Mouse (Mus musculus): Measurements from ENCODE around the gene Sema3f. TPM values are rescaled to one million over a fixed set of nuclear protein-coding genes. Genes with fewer than 3 reads are reported as not detected.
A peak's percentile ranks its signal among the peaks of the same experiment; 100 is the strongest.

Gene Sema3f
- total and polyA plus RNA-seq, 2 experiments from 2014 or later: 2.7 to 59.5 TPM

DNA sequence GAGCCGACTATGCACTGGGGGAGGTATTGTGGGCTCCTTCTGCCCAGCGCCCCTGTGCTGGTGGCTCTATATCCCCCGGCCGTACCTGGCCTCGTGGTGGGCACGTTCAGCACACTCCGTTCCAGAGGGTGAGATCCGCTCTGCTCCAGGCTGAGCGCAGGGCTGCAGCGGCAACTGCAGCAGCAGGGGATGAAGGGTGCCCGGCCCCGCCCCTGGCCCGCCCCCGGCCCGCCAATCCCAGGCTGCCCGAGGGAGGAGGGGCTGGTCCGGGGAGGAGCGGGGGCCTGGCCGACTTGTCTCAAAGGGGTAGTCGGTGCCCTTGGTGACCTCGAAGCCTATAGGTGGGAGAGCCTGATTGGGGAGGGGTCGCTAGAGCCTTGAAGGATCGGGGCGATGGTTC lies 43.1 kb downstream of the Sema3f start:
- peak overlapping the region; percentile 42 for H3K4me3 ChIP-seq (ENCODE audit: low read depth, low read length)
- no peak overlapping the region for H3K27ac ChIP-seq (ENCODE audit: low read depth)
- peak; percentile 86 for ATAC-seq (ENCODE audit: insufficient read depth, low read depth)
- no peaks in the 10 kb centered on the region for H3K9me3 ChIP-seq (replicated peaks; ENCODE audit: control insufficient read depth, low read length)
- peaks cover 16% of the 10 kb centered on the region; the same call in 1 of the 2 replicates for H3K27me3 ChIP-seq (ENCODE audit: control insufficient read depth, insufficient read depth, low read length)
- no peaks in the 10 kb centered on the region for H3K36me3 ChIP-seq (replicated peaks; ENCODE audit: control insufficient read depth, insufficient read depth, low read length)
- DNase-seq (ENCODE audit: low spot score): peak; percentile 63
- peak overlapping the region; percentile 41 for H3K9ac ChIP-seq (replicated peaks; ENCODE audit: low read depth, low read length)
- TF ChIP-seq CTCF (IDR thresholded peaks at IDR 0.05; ENCODE audit: low read depth) (no peak), EP300 (IDR thresholded peaks at IDR 0.05; ENCODE audit: low read depth) (no peak)
- WGBS: 1% methylated on average over 24 of the region's 24 CpGs
- H3K4me2 ChIP-seq (ENCODE audit: low read depth, low read length): peak overlapping the region; percentile 86
- H3K4me1 ChIP-seq (ENCODE audit: control insufficient read depth, insufficient read depth): peaks cover 21% of the 10 kb centered on the region

GRCm38 (mm10) chr9:107666751-107667205 lies 43.5 kb downstream of the Sema3f start:
- no peak overlapping the region for H3K27ac ChIP-seq (ENCODE audit: low read depth)

GRCm38 (mm10) chr9:107665308-107665707 lies 45.0 kb downstream of the Sema3f start:
- Histone ChIP-seq H3K36me3 (replicated peaks; ENCODE audit: control insufficient read depth, insufficient read depth, low read length) (no peaks in the 10 kb centered on the region), H3K4me2 (ENCODE audit: low read depth, low read length) (no peak overlapping the region), H3K9ac (replicated peaks; ENCODE audit: low read depth, low read length) (no peak overlapping the region), H3K9me3 (replicated peaks; ENCODE audit: control insufficient read depth, low read length) (no peaks in the 10 kb centered on the region), H3K4me1 (ENCODE audit: control insufficient read depth, insufficient read depth) (peaks cover 21% of the 10 kb centered on the region), H3K4me3 (ENCODE audit: low read depth, low read length) (no peak overlapping the region), H3K27me3 (ENCODE audit: control insufficient read depth, insufficient read depth, low read length) (peaks cover 16% of the 10 kb centered on the region; the same call in 1 of the 2 replicates), H3K27ac (ENCODE audit: low read depth) (no peak overlapping the region)
- TF ChIP-seq EP300 (IDR thresholded peaks at IDR 0.05; ENCODE audit: low read depth): no peak
- TF ChIP-seq CTCF (IDR thresholded peaks at IDR 0.05; ENCODE audit: low read depth): no peak
- no peak for DNase-seq (ENCODE audit: low spot score)
- 85% methylated on average over 7 of the region's 7 CpGs for WGBS
- ATAC-seq (ENCODE audit: insufficient read depth, low read depth): no peak

More at GRCm38 (mm10) chr9:107666751-107667205, 43.5 kb downstream of the Sema3f start:
- H3K4me1 ChIP-seq (ENCODE audit: control insufficient read depth, insufficient read depth): peaks cover 21% of the 10 kb centered on the region
- WGBS: 1% methylated on average over 30 of the region's 30 CpGs
- H3K4me3 ChIP-seq (ENCODE audit: low read depth, low read length): peak overlapping the region; percentile 42
- no peaks in the 10 kb centered on the region for H3K9me3 ChIP-seq (replicated peaks; ENCODE audit: control insufficient read depth, low read length)
- H3K4me2 ChIP-seq (ENCODE audit: low read depth, low read length): peak overlapping the region; percentile 86
- peak; percentile 21 for ATAC-seq (ENCODE audit: insufficient read depth, low read depth)
- DNase-seq (ENCODE audit: low spot score): peak; percentile 24
- peaks cover 16% of the 10 kb centered on the region; the same call in 1 of the 2 replicates for H3K27me3 ChIP-seq (ENCODE audit: control insufficient read depth, insufficient read depth, low read length)
- TF ChIP-seq CTCF (IDR thresholded peaks at IDR 0.05; ENCODE audit: low read depth): no peak
- no peaks in the 10 kb centered on the region for H3K36me3 ChIP-seq (replicated peaks; ENCODE audit: control insufficient read depth, insufficient read depth, low read length)
- H3K9ac ChIP-seq (replicated peaks; ENCODE audit: low read depth, low read length): peak overlapping the region; percentile 41

DNA sequence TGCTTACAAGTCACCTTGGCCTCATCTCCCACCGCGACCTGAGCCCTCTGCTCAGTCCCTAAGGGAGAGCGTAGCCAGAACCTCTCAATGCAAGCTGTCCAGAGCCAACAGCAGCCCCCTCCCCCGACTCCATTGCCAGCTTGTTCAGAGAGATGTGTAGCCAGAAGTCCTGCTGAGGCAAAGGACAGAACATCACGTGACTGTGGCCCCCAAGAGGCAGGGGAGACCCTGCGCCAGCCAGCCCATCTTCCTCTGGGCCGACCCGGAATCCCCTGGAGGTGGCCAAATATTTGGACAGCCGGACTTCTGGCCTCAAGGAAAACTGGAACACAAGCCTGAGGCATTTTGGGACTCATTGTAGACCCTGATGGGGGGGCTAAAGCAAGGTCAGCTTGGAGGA lies 46.8 kb downstream of the Sema3f start:
- no peak for ATAC-seq (ENCODE audit: insufficient read depth, low read depth)
- Histone ChIP-seq H3K27ac (ENCODE audit: low read depth) (no peak overlapping the region), H3K27me3 (ENCODE audit: control insufficient read depth, insufficient read depth, low read length) (peaks cover 16% of the 10 kb centered on the region; the same call in 1 of the 2 replicates), H3K9me3 (replicated peaks; ENCODE audit: control insufficient read depth, low read length) (no peaks in the 10 kb centered on the region), H3K9ac (replicated peaks; ENCODE audit: low read depth, low read length) (no peak overlapping the region), H3K4me1 (ENCODE audit: control insufficient read depth, insufficient read depth) (peaks cover 21% of the 10 kb centered on the region), H3K4me2 (ENCODE audit: low read depth, low read length) (no peak overlapping the region), H3K4me3 (ENCODE audit: low read depth, low read length) (no peak overlapping the region), H3K36me3 (replicated peaks; ENCODE audit: control insufficient read depth, insufficient read depth, low read length) (no peaks in the 10 kb centered on the region)
- 71% methylated on average over 9 of the region's 9 CpGs for WGBS
- DNase-seq (ENCODE audit: low spot score): no peak
- TF ChIP-seq EP300 (IDR thresholded peaks at IDR 0.05; ENCODE audit: low read depth) (no peak), CTCF (IDR thresholded peaks at IDR 0.05; ENCODE audit: low read depth) (no peak)

- 65% methylated on average over 8 of the region's 8 CpGs for WGBS
- no peaks in the 10 kb centered on the region for H3K9me3 ChIP-seq (replicated peaks; ENCODE audit: control insufficient read depth, low read length)
- peaks cover 11% of the 10 kb centered on the region for H3K4me1 ChIP-seq (ENCODE audit: control insufficient read depth, insufficient read depth)
- ATAC-seq (ENCODE audit: insufficient read depth, low read depth) (no peak), DNase-seq (ENCODE audit: low spot score) (no peak)
- TF ChIP-seq CTCF (IDR thresholded peaks at IDR 0.05; ENCODE audit: low read depth) (no peak), EP300 (IDR thresholded peaks at IDR 0.05; ENCODE audit: low read depth) (no peak)
- no peak overlapping the region for H3K27ac ChIP-seq (ENCODE audit: low read depth)
- no peak overlapping the region for H3K4me3 ChIP-seq (ENCODE audit: low read depth, low read length)
- no peaks in the 10 kb centered on the region for H3K36me3 ChIP-seq (replicated peaks; ENCODE audit: control insufficient read depth, insufficient read depth, low read length)
- H3K9ac ChIP-seq (replicated peaks; ENCODE audit: low read depth, low read length): no peak overlapping the region
- H3K4me2 ChIP-seq (ENCODE audit: low read depth, low read length): no peak overlapping the region
- H3K27me3 ChIP-seq (ENCODE audit: control insufficient read depth, insufficient read depth, low read length): peaks cover 16% of the 10 kb centered on the region; the same call in 1 of the 2 replicates
Measured at GRCm38 (mm10) chr9:107662342-107662741, 47.9 kb downstream of the Sema3f start.

DNA sequence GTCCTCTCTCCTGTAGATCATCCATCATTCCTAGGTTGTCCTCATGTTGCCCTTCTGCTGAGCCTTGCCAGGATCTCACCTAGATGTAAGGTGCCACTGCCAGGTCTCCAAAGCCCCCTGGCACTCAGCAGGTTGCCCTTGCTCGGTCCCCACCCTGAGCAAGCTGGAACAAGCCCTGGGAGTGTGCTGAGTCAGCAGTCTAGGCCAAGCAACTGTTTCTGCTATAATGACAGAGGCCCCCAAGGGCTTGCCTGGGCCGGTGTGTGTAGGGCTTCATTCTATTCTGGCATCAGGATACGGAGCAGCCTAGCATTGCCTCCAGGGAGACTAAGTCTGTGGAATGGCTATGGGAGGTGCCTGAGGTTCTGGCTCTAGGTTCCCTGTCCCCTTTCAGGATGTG lies 49.5 kb downstream of the Sema3f start:
- H3K4me2 ChIP-seq (ENCODE audit: low read depth, low read length): no peak overlapping the region
- no peaks in the 10 kb centered on the region for H3K9me3 ChIP-seq (replicated peaks; ENCODE audit: control insufficient read depth, low read length)
- no peaks in the 10 kb centered on the region for H3K36me3 ChIP-seq (replicated peaks; ENCODE audit: control insufficient read depth, insufficient read depth, low read length)
- TF ChIP-seq CTCF (IDR thresholded peaks at IDR 0.05; ENCODE audit: low read depth) (no peak), EP300 (IDR thresholded peaks at IDR 0.05; ENCODE audit: low read depth) (no peak)
- no peak overlapping the region for H3K27ac ChIP-seq (ENCODE audit: low read depth)
- DNase-seq (ENCODE audit: low spot score) (no peak), ATAC-seq (ENCODE audit: insufficient read depth, low read depth) (no peak)
- H3K27me3 ChIP-seq (ENCODE audit: control insufficient read depth, insufficient read depth, low read length): peaks cover 10% of the 10 kb centered on the region; the same call in 1 of the 2 replicates
- no peak overlapping the region for H3K4me3 ChIP-seq (ENCODE audit: low read depth, low read length)
- 67% methylated on average over 3 of the region's 3 CpGs for WGBS
- H3K4me1 ChIP-seq (ENCODE audit: control insufficient read depth, insufficient read depth): no peaks in the 10 kb centered on the region
- no peak overlapping the region for H3K9ac ChIP-seq (replicated peaks; ENCODE audit: low read depth, low read length)
